Mouse (Mus musculus) midbrain, embryonic 11.5 days (tissue): Measurements from ENCODE around the gene Lrp1. TPM values are rescaled to one million over a fixed set of nuclear protein-coding genes. Genes with fewer than 3 reads are reported as not detected.

Experiments used
- ATAC-seq: fragments of 200-750 bp; cut with Nextera tagmentation; 2 replicates; pipeline ENCODE4 v1.8.0; 2017; ENCODE audit warnings: moderate TSS enrichment, moderate library complexity; ENCODE audit not compliant: low FRiP score
- DNase-seq: peaks from one replicate; pipeline ENCODE4 v3.0.0; 2015; ENCODE audit warnings: low spot score; ENCODE audit errors: missing footprints
- H3K27ac ChIP-seq: fragments of 300-500 bp; sonication (generic); 2 replicates; pipeline ENCODE4 v1.5.1; 2014; ENCODE audit warnings: low read depth, low read length
- H3K27me3 ChIP-seq: fragments of 300-500 bp; sonication (generic); 2 replicates; pipeline ENCODE4 v1.6.1; 2014; ENCODE audit warnings: mild to moderate bottlenecking, low read length, moderate library complexity, mixed read lengths; ENCODE audit not compliant: control insufficient read depth, insufficient read depth
- H3K36me3 ChIP-seq: fragments of 300-500 bp; sonication (generic); 2 replicates; pipeline ENCODE4 v1.6.1; 2014; ENCODE audit warnings: mild to moderate bottlenecking, low read length, moderate library complexity, mixed read lengths; ENCODE audit not compliant: control insufficient read depth, insufficient read depth
- H3K4me1 ChIP-seq: fragments of 300-500 bp; sonication (generic); 2 replicates; pipeline ENCODE4 v1.6.1; 2014; ENCODE audit warnings: low read length; ENCODE audit not compliant: control insufficient read depth, insufficient read depth
- H3K4me2 ChIP-seq: fragments of 300-500 bp; sonication (generic); 2 replicates; pipeline ENCODE4 v1.6.1; 2014; ENCODE audit warnings: mild to moderate bottlenecking, moderate library complexity
- H3K4me3 ChIP-seq: fragments of 300-500 bp; sonication (generic); 2 replicates; pipeline ENCODE4 v1.5.1; 2014; ENCODE audit warnings: low read depth, low read length
- H3K9ac ChIP-seq: fragments of 300-500 bp; sonication (generic); 2 replicates; pipeline ENCODE4 v1.6.1; 2014; ENCODE audit warnings: low read length
- H3K9me3 ChIP-seq: fragments of 300-500 bp; sonication (generic); 2 replicates; pipeline ENCODE4 v1.6.1; 2016; ENCODE audit warnings: low read length; ENCODE audit not compliant: control insufficient read depth
- WGBS: fragments of 180-500 bp; shearing (Covaris S2); extraction: QIAGEN DNeasy Blood & Tissue Kit; methylation state at CpG from one replicate; pipeline ENCODE4 v1.1.7; 2014; 5-methylcytosine and 5-hydroxymethylcytosine counted together
- polyA plus RNA-seq: library from polyadenylated mRNA; unstranded; fragments of >200 nt; fragmentation: Nextera tagmentation; extraction: Ambion mirVana; gene quantifications from 2 replicates; pipeline ENCODE4 v1.2.1, GENCODE M21; 2014

Gene Lrp1
- polyA plus RNA-seq, 1 experiment from 2014 or later: 58.8 TPM

DNA sequence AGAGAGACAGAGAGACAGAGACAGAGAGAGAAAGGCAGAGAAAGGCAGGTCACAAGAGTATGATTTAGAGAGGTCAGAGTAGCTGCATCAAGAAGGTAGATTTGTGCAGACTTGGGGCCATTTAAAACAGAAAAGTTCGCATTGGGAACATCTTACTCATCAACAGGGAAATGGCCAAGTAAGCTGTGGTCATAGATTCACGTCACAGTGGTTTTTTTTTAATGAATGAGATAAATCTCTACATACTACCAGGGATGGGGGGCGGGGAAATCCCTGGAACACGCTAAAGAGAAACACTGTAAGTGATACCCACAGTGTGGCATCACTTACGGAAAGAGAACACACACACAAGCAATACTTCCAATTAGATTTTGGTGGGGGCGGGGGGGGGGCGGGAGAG is 13.9 kb downstream of the Lrp1 start:
- H3K4me2 ChIP-seq: no peak overlapping the region

DNA sequence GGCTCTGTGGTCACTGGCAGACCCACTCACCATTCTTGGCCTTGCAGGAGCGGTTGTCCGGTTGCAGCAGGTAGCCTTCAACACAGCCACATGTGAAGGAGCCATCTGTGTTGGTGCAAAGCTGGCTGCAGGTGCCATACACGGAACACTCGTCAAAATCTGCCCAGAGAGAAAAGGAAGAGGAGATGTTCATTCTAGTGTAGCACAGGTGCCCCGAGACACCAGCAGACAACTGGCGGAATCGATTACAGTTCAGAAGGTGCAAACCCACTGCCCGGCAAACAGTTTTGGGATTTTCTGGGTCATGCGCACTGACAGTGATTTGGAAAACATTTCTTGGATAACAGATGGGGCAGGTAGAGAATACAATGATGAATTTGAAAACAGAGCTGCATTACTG is 15.2 kb downstream of the Lrp1 start:
- 95% methylated on average over 9 of the region's 9 CpGs for WGBS
- H3K36me3 ChIP-seq: peaks cover 26% of the 10 kb centered on the region
- no peak overlapping the region for H3K4me3 ChIP-seq

More for the DNA sequence above, 13.9 kb downstream of the Lrp1 start:
- H3K9me3 ChIP-seq: no peaks in the 10 kb centered on the region
- H3K9ac ChIP-seq: no peak overlapping the region
- H3K4me1 ChIP-seq: no peaks in the 10 kb centered on the region
- H3K4me3 ChIP-seq: no peak overlapping the region
- DNase-seq (no peak), ATAC-seq (no peak)
- H3K36me3 ChIP-seq: peaks cover 32% of the 10 kb centered on the region
- H3K27me3 ChIP-seq: no peaks in the 10 kb centered on the region
- 90% methylated on average over 7 of the region's 7 CpGs for WGBS
- no peak overlapping the region for H3K27ac ChIP-seq

DNA sequence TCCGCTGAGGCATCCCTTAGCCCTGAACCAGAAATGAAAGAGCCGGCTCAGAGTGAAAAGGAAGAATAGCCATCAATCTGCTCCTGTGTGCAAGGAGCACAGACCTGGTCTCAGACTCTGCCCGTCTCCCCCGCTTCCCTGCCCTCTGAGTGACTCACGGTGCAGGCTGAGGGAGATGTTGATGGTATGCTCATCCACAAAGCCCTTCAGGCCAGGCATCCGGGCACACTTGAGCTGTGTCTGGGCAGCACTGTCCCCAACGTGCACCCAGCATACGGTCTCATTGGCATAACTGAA is 15.7 kb downstream of the Lrp1 start:
- Histone ChIP-seq H3K9ac (no peak overlapping the region), H3K4me2 (no peak overlapping the region), H3K4me1 (no peaks in the 10 kb centered on the region), H3K27ac (no peak overlapping the region), H3K4me3 (no peak overlapping the region), H3K9me3 (no peaks in the 10 kb centered on the region), H3K27me3 (no peaks in the 10 kb centered on the region), H3K36me3 (peaks cover 21% of the 10 kb centered on the region)
- WGBS: 89% methylated on average over 8 of the region's 8 CpGs
- ATAC-seq (no peak), DNase-seq (no peak)

More for the DNA sequence above, 15.2 kb downstream of the Lrp1 start:
- Histone ChIP-seq H3K4me1 (no peaks in the 10 kb centered on the region), H3K27ac (no peak overlapping the region), H3K9ac (no peak overlapping the region), H3K27me3 (no peaks in the 10 kb centered on the region), H3K9me3 (no peaks in the 10 kb centered on the region), H3K4me2 (no peak overlapping the region)
- ATAC-seq: no peak
- no peak for DNase-seq

GRCm38 (mm10) chr10:127604465-127605250 is 16.3 kb downstream of the Lrp1 start:
- DNase-seq (no peak), ATAC-seq (no peak)
- Histone ChIP-seq H3K9ac (no peak overlapping the region), H3K9me3 (no peaks in the 10 kb centered on the region), H3K36me3 (peaks cover 16% of the 10 kb centered on the region), H3K4me2 (no peak overlapping the region), H3K27ac (no peak overlapping the region), H3K27me3 (no peaks in the 10 kb centered on the region), H3K4me3 (no peak overlapping the region), H3K4me1 (peaks cover under 1% of the 10 kb centered on the region; the same call in 1 of the 2 replicates)
- 74% methylated on average over 15 of the region's 15 CpGs for WGBS

GRCm38 (mm10) chr10:127603437-127604371 is 17.2 kb downstream of the Lrp1 start:
- ATAC-seq (no peak), DNase-seq (no peak)
- Histone ChIP-seq H3K27ac (no peak overlapping the region), H3K9me3 (no peaks in the 10 kb centered on the region), H3K4me2 (no peak overlapping the region), H3K36me3 (peaks cover 14% of the 10 kb centered on the region), H3K4me1 (peaks cover 3% of the 10 kb centered on the region; the same call in 1 of the 2 replicates), H3K9ac (no peak overlapping the region), H3K4me3 (no peak overlapping the region), H3K27me3 (no peaks in the 10 kb centered on the region)
- WGBS: 79% methylated on average over 13 of the region's 13 CpGs

DNA sequence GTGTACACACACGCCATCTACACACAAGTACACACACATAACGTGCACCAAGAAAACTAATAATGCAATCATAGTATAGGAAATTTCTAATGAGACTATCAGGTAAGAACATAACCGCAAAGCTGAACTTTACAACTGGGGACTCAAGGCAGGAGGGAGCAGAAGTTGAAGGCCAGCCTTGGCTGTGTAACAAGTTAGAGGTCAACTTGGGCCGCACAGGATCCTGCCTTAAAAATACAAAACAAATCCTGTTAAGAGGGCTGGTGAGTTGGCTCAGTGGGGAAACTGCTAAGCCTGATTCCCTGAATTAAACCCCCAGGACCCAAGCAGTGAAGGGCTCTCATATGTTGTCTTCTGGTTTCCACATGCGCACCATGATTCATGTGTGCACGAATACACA is 18.8 kb downstream of the Lrp1 start:
- Histone ChIP-seq H3K4me3 (no peak overlapping the region), H3K4me2 (no peak overlapping the region), H3K9ac (no peak overlapping the region), H3K27ac (no peak overlapping the region), H3K9me3 (no peaks in the 10 kb centered on the region), H3K36me3 (peaks cover 14% of the 10 kb centered on the region), H3K27me3 (no peaks in the 10 kb centered on the region), H3K4me1 (peaks cover 3% of the 10 kb centered on the region; the same call in 1 of the 2 replicates)
- DNase-seq (no peak), ATAC-seq (no peak)
- WGBS: 91% methylated on average over 6 of the region's 6 CpGs

DNA sequence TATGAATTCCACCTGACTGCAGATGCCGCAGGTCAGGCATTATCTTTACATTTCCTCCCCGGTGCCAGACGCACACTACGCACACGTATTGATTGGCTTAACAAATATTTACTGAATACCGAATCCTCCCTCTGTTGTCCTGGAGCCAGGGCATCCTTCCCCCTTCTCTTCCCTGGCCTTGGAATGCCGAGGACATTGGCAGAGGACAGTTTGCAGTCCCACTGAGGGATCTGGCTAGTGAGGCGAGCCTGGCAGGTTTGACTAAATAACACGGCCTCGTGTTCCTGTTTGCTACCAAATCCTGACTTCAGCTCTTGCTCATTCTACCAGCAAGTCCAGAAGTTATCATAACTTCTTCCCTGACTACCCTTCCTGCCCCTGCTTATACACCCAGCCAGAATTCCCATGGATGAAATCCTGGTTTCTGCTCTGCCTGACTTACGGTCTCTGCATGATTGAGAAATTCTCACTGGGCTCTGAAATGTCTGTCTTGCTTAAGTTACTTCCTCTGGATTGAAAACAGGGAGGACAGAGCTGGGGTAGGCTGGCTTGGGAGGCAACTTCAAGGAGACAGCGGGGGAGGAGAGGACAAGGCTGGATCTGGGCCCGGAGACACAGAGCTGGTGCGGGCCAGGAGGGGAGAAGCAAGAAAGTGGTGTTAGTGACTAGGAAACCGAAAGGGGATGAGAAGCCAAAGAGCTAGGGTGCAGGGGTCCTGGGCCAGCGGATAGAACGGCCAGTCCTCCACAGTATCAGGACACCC is 21.0 kb downstream of the Lrp1 start:
- H3K4me1 ChIP-seq: peaks cover 3% of the 10 kb centered on the region; the same call in 1 of the 2 replicates
- H3K4me2 ChIP-seq: no peak overlapping the region
- 66% methylated on average over 17 of the region's 17 CpGs for WGBS
- peaks cover 10% of the 10 kb centered on the region for H3K36me3 ChIP-seq
- H3K9ac ChIP-seq: no peak overlapping the region
- ATAC-seq (no peak), DNase-seq (no peak)
- H3K27me3 ChIP-seq: no peaks in the 10 kb centered on the region
- peak overlapping the region; percentile 9; the same call in 1 of the 2 replicates for H3K27ac ChIP-seq
- no peaks in the 10 kb centered on the region for H3K9me3 ChIP-seq
- H3K4me3 ChIP-seq: no peak overlapping the region

DNA sequence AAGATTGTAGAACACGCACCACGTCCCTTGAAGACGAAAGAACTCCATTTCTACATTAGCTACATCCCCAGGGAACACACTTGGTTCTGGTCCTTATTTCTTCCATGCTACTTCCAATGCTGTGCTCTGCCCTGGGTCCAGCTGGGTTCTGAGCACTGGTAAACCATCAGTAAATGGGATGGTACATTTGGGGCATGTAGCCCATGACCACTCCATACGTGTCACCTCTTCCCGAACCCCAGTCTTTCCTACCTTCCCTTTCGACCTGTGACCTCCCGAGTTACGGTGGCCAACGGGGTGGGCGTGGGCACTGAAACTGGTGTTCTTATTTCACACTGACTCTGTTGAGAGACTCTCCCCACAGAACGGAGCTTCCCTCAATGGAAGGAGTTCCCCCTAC is 21.7 kb downstream of the Lrp1 start:
- Histone ChIP-seq H3K9me3 (no peaks in the 10 kb centered on the region), H3K4me2 (no peak overlapping the region), H3K27me3 (no peaks in the 10 kb centered on the region), H3K9ac (no peak overlapping the region), H3K27ac (no peak overlapping the region), H3K4me1 (peaks cover 3% of the 10 kb centered on the region; the same call in 1 of the 2 replicates), H3K4me3 (no peak overlapping the region), H3K36me3 (peaks cover 16% of the 10 kb centered on the region)
- no peak for DNase-seq
- no peak for ATAC-seq
- 88% methylated on average over 11 of the region's 11 CpGs for WGBS
